Mouse (Mus musculus) heart, embryonic 14.5 days (tissue): ENCODE data around the gene Gabbr1. TPM values are rescaled to one million over a fixed set of nuclear protein-coding genes. Genes with fewer than 3 reads are reported as not detected.

Experiments used
- ATAC-seq: fragments of 200-750 bp; cut with Nextera tagmentation; 2 replicates; pipeline ENCODE4 v1.8.0; 2017; ENCODE audit warnings: low read depth, moderate TSS enrichment; ENCODE audit not compliant: insufficient number of reproducible peaks, insufficient read depth, low FRiP score
- H3K27ac ChIP-seq, 2 experiments: fragments of 200-500 bp in 1 of 2; fragments of 300-500 bp in 1 of 2; sonication (generic) in 1 of 2; replicated peaks in 1 of 2; 2 replicates each; pipeline ENCODE4 v1.5.1; 2012 to 2014; ENCODE audit warnings: low read depth in 2 of 2, low read length in 2 of 2, control low read depth in 1 of 2, mild to moderate bottlenecking in 1 of 2, mixed read lengths in 1 of 2; ENCODE audit not compliant: control insufficient read depth in 1 of 2, insufficient read depth in 1 of 2
- H3K27me3 ChIP-seq: fragments of 300-500 bp; sonication (generic); 2 replicates; pipeline ENCODE4 v1.6.1; 2014; ENCODE audit warnings: mild to moderate bottlenecking, low read length, control low read depth; ENCODE audit not compliant: control insufficient read depth, insufficient read depth
- H3K36me3 ChIP-seq: fragments of 300-500 bp; sonication (generic); 2 replicates; pipeline ENCODE4 v1.6.1; 2014; ENCODE audit warnings: mild to moderate bottlenecking, control low read depth, low read length, mixed read lengths; ENCODE audit not compliant: control insufficient read depth, insufficient read depth
- H3K4me1 ChIP-seq, 2 experiments: fragments of 200-500 bp in 1 of 2; fragments of 300-500 bp in 1 of 2; sonication (generic) in 1 of 2; 2 replicates each; pipeline ENCODE4 v1.6.1; 2012 to 2014; ENCODE audit warnings: low read length in 2 of 2, control low read depth in 1 of 2, mixed read lengths in 1 of 2; ENCODE audit not compliant: control insufficient read depth in 2 of 2, insufficient read depth in 2 of 2
- H3K4me2 ChIP-seq: fragments of 300-500 bp; sonication (generic); 2 replicates; pipeline ENCODE4 v1.6.1; 2014; ENCODE audit warnings: mild to moderate bottlenecking, low read length
- H3K4me3 ChIP-seq, 2 experiments: fragments of 200-500 bp in 1 of 2; fragments of 300-500 bp in 1 of 2; sonication (generic) in 1 of 2; 2 replicates each; pipeline ENCODE4 v1.5.1; 2012 to 2014; ENCODE audit warnings: low read length in 2 of 2, mild to moderate bottlenecking in 2 of 2, control low read depth in 1 of 2, low read depth in 1 of 2, moderate library complexity in 1 of 2; ENCODE audit not compliant: control insufficient read depth in 1 of 2, insufficient read depth in 1 of 2
- H3K9ac ChIP-seq: fragments of 300-500 bp; sonication (generic); 2 replicates; pipeline ENCODE4 v1.6.1; 2014; ENCODE audit warnings: mild to moderate bottlenecking, low read length
- H3K9me3 ChIP-seq: fragments of 300-500 bp; sonication (generic); 2 replicates; pipeline ENCODE4 v1.6.1; 2016; ENCODE audit warnings: low read length, control low read depth; ENCODE audit not compliant: control insufficient read depth
- WGBS: fragments of 180-500 bp; shearing (Covaris S2); extraction: QIAGEN DNeasy Blood & Tissue Kit; methylation state at CpG from one replicate; pipeline ENCODE4 v1.1.7; 2014; 5-methylcytosine and 5-hydroxymethylcytosine counted together
- polyA plus RNA-seq: library from polyadenylated mRNA; unstranded; fragments of >200 nt; fragmentation: Nextera tagmentation; extraction: Ambion mirVana; gene quantifications from 2 replicates; pipeline ENCODE4 v1.2.1, GENCODE M21; 2014

Gene Gabbr1
- polyA plus RNA-seq, 1 experiment from 2014 or later = 8.0 TPM

DNA sequence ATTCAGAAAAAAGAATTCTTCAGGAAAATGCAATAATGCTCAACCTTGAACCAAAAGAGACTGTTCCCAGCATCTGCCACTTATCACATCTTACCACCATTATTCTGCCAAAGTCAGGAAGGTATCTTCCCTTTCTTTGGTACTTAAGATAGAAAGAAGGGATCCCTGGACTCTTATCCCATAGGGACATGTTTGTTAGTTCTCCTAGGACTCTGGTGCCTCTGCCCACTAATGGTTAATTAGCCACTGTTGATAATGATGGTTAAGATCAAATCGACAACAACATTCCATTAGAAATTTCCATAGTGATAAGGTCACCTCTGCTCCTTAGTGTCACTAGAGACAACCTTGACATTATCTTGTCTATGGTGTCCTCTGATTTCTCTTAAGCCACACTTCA is 52.4 kb downstream of the Gabbr1 start, which contains the start of gene Olfr91:
Gene Olfr91, minus strand, starts transcription at position 101 of the 400 bp plus-strand sequence.
- H3K4me3 ChIP-seq = no peak within 1 kb of the TSS
- H3K4me2 ChIP-seq = no peak within 1 kb of the TSS
- no peaks in the 10 kb centered on the region for H3K36me3 ChIP-seq
- no peak for ATAC-seq
- H3K4me1 ChIP-seq = no peaks in the 10 kb centered on the region
- 67% methylated on average over 1 of the region's 1 CpGs for WGBS
- H3K9ac ChIP-seq = no peak within 1 kb of the TSS
- H3K27ac ChIP-seq = no peak within 1 kb of the TSS
- H3K27me3 ChIP-seq = no peaks in the 10 kb centered on the region
- H3K9me3 ChIP-seq = no peaks in the 10 kb centered on the region

DNA sequence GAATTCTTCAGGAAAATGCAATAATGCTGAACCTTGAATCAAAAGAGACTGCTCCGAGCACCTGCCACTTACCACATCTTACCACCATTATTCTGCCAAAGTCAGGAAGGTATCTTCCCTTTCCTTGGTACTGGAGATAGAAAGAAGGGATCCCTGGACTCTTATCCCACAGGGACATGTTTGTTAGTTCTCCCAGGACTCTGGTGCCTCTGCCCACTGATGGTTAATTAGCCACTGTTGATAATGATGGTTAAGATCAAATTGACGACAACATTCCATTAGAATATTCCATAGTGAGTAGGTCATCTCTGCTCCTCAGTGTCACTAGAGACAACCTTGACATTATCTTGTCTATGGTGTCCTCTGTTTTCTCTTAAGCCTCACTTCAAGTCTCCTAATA is 74.2 kb downstream of the Gabbr1 start, which contains the start of gene Olfr92:
Gene Olfr92, minus strand, starts transcription at position 101 of the 400 bp plus-strand sequence.
- no peaks in the 10 kb centered on the region for H3K36me3 ChIP-seq
- no peaks in the 10 kb centered on the region for H3K9me3 ChIP-seq
- H3K27me3 ChIP-seq = no peaks in the 10 kb centered on the region
- no peak for ATAC-seq
- H3K9ac ChIP-seq = no peak within 1 kb of the TSS
- 76% methylated on average over 2 of the region's 2 CpGs for whole genome bisulfite sequencing
- no peak within 1 kb of the TSS for H3K4me3 ChIP-seq
- no peak within 1 kb of the TSS for H3K27ac ChIP-seq
- H3K4me1 ChIP-seq = no peaks in the 10 kb centered on the region
- no peak within 1 kb of the TSS for H3K4me2 ChIP-seq

Other genes starting within 250 kb of the Gabbr1 start
- not detected in 2 replicates for gene H2-M10.6, start 233.8 kb upstream of the Gabbr1 start, polyA plus RNA-seq
- gene Trim26, start 208.8 kb upstream of the Gabbr1 start, polyA plus RNA-seq = 17.6 and 18.8 TPM in 2 replicates
- 0.19 TPM in 1 of 2 replicates, not detected in the other for gene Trim15, start 178.8 kb upstream of the Gabbr1 start, polyA plus RNA-seq
- gene Trim10, start 176.4 kb upstream of the Gabbr1 start, polyA plus RNA-seq = 4.7 and 6.8 TPM in 2 replicates
- gene Trim40, start 155.8 kb upstream of the Gabbr1 start, polyA plus RNA-seq = not detected in 2 replicates
- gene Trim31, start 147.8 kb upstream of the Gabbr1 start, polyA plus RNA-seq = not detected in 2 replicates
- 0.24 and 0.45 TPM in 2 replicates for gene Rnf39, start 103.0 kb upstream of the Gabbr1 start, polyA plus RNA-seq
- gene Ppp1r11, start 94.2 kb upstream of the Gabbr1 start, polyA plus RNA-seq = 95.7 and 98.4 TPM in 2 replicates
- gene Znrd1, start 87.4 kb upstream of the Gabbr1 start, polyA plus RNA-seq = 42.0 and 43.9 TPM in 2 replicates
- 8.1 and 8.6 TPM in 2 replicates for gene Znrd1as, start 87.4 kb upstream of the Gabbr1 start, polyA plus RNA-seq
- 0.32 TPM in 1 of 2 replicates, not detected in the other for gene 2410137M14Rik, start 64.7 kb upstream of the Gabbr1 start, polyA plus RNA-seq
- 0.23 and 0.75 TPM in 2 replicates for gene H2-M5, start 56.4 kb upstream of the Gabbr1 start, polyA plus RNA-seq
- 38.3 and 43.4 TPM in 2 replicates for gene Zfp57, start 44.8 kb upstream of the Gabbr1 start, polyA plus RNA-seq
- 0.15 TPM in 1 of 2 replicates, not detected in the other for gene Mog, start 22.6 kb upstream of the Gabbr1 start, polyA plus RNA-seq
- gene Olfr90, start 42.5 kb downstream of the Gabbr1 start, polyA plus RNA-seq = not detected in 2 replicates
- not detected in 2 replicates for gene Olfr91, start 52.3 kb downstream of the Gabbr1 start, polyA plus RNA-seq
- not detected in 2 replicates for gene Olfr92, start 74.1 kb downstream of the Gabbr1 start, polyA plus RNA-seq
- gene Olfr93, start 115.5 kb downstream of the Gabbr1 start, polyA plus RNA-seq = not detected in 2 replicates
- gene Ubd, start 147.9 kb downstream of the Gabbr1 start, polyA plus RNA-seq = not detected in 2 replicates
- not detected in 2 replicates for gene Olfr94, start 155.0 kb downstream of the Gabbr1 start, polyA plus RNA-seq
- not detected in 2 replicates for gene Olfr95, start 167.2 kb downstream of the Gabbr1 start, polyA plus RNA-seq
- not detected in 2 replicates for gene Olfr96, start 174.2 kb downstream of the Gabbr1 start, polyA plus RNA-seq
- gene Olfr97, start 191.4 kb downstream of the Gabbr1 start, polyA plus RNA-seq = not detected in 2 replicates
- not detected in 2 replicates for gene Olfr98, start 217.8 kb downstream of the Gabbr1 start, polyA plus RNA-seq
- 1.1 and 2.1 TPM in 2 replicates for gene H2-M3, start 224.3 kb downstream of the Gabbr1 start, polyA plus RNA-seq
- not detected in 2 replicates for gene Olfr99, start 237.5 kb downstream of the Gabbr1 start, polyA plus RNA-seq